Mouse (Mus musculus) adrenal gland, postnatal 10 days (tissue): ENCODE measurements around the gene Ptch2. TPM values are rescaled to one million over a fixed set of nuclear protein-coding genes. Genes with fewer than 3 reads are reported as not detected.

ENCODE experiments used
- DNase-seq: peaks from one replicate; pipeline ENCODE4 v3.0.0; 2021; ENCODE audit warnings: mixed read lengths
- long read RNA-seq, 2 experiments: library from polyadenylated mRNA; stranded (forward); transcript quantifications; one replicate each; pipeline ENCODE4 v2.0.0; 2021
- total RNA-seq, 2 experiments: library from RNA; stranded (reverse); gene quantifications; 2 replicates each; pipeline ENCODE4 v1.2.3; 2021

Ptch2 gene
- 1 to 10 TPM; 5.1 to 7.8 TPM for total RNA-seq
- long read RNA-seq, experiment 1, partial matches to known transcripts: 5 of 5 reads
- long read RNA-seq, experiment 1, other reads (novel, unspliced or antisense): 0 of 5 reads
- long read RNA-seq, experiment 2, full-length matches to known transcripts: 1 of 3 reads
- long read RNA-seq, experiment 2, partial matches to known transcripts: 1 of 3 reads
- long read RNA-seq, experiment 2, other reads (novel, unspliced or antisense): 1 of 3 reads

- peak; percentile 83 for DNase-seq
Measured at GRCm38 (mm10) chr4:117095551-117096452, at the start of gene Ptch2. Gene Ptch2 (plus strand): TSS chr4:117096075.

DNA sequence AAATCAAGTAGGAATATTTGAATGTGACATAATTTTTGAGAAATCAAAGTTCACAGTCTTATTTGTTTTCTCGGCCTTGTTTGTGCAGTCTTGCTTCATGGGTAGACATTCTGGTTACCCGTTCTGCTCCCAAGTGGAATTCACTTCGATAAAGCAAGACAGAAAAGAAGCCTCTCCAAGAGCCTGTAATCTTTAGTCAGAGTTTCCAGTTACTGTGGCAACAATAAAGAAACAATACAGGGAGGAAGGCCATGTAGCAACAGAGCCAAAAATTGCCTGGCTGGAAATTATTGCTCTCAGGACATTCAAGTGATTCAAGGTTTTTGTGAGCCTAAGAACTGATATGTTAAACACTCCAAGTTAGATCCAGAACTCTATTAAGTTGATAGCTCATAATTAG, 47.0 kb upstream of the Ptch2 start:
- DNase-seq: peak; percentile 43

DNA sequence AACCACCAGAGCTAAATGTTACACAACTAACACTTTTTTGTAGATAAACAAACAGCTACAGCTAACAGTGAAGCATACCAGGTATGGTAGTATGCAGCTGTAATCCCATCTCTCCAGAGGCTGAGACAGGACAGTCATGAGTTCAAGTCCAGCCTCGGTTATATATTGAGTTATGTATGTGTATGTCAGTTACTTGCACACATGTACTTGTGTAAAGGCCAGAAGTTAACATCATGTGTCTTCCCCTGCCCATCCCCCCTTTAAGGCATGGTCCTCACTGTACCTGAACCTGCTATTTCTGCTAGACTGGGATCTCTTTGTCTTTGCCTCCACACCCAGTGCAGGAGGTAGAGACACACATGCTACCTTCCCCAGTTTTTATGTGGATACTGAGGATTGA, 46.4 kb upstream of the Ptch2 start:
- no peak for DNase-seq

GRCm38 (mm10) chr4:117052626-117053025, 43.2 kb upstream of the Ptch2 start:
- no peak for DNase-seq

DNA sequence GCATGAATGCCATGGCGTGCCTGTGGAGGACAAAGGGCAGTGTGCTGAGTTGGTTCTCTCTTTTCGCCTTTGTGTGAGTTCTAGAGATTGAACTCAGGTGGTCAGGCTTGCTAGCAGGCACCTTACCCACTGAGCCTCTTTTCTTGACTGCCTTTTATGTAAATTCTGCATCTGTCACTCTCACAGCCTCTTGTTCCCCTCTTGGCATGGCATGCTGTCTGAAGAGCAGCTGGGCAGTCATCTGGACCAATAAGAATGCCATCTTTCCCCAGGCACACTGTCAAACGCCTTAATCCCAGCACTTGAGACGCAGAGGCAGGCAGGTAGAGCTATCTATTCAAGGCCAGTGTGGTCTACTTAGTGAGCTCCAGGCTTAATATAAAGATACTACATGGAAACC, 41.9 kb upstream of the Ptch2 start:
- DNase-seq: no peak

GRCm38 (mm10) chr4:117056102-117056501, 39.8 kb upstream of the Ptch2 start:
- no peak for DNase-seq

DNA sequence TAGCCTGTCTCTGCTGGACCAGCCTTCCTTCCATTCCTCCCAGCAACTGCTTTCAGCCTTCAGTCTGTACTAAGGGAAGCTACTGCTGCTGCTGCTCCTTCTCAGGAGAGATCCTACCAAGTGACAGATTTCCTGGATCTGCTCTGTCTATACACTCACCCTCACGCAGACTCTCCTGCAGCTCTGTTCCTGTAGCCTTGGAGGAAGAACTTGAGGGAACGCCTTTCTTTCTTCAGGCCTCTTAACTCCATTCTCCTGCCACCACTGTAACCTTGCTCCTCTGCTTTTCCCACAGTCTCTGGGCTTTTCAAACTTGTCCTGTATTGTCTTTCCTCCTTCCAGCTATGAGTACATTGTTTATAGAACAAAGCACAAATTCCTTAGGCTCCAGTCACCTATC, 39.4 kb upstream of the Ptch2 start:
- no peak for DNase-seq

GRCm38 (mm10) chr4:117058512-117058911, 37.4 kb upstream of the Ptch2 start:
- DNase-seq: no peak

DNA sequence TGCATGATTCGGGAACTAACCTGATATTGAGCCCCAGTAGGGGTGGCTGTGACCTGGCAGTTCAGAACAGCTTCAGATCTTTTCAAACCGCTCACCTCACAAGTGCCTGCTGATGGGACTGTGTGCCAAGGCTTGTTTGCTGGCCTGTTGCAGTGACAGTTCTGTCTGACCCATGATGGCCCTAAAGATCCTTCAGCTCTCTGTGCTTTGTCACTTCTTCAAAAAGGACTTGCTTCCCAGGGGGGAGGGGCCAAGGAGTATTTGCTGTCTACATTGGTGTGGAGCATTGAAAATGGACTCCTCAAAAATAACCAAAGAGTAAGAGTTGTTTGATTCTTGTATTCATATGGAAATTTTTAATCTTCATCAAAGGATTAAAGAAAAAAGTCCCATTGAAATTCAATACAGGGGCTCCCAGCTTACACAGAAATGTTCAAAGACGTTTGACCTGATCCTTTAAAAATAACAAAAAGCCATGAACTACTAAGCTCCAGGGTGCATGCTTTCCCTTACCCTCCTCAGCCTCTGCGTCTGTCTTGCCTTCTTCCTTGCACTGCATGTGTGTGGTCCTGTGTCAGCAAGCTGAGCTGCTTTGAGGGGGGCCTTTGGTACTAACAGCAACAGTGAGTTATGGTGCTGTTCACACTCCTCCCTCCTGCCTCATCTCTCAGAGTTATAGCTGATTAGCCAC, 33.0 kb upstream of the Ptch2 start:
- DNase-seq: no peak

DNA sequence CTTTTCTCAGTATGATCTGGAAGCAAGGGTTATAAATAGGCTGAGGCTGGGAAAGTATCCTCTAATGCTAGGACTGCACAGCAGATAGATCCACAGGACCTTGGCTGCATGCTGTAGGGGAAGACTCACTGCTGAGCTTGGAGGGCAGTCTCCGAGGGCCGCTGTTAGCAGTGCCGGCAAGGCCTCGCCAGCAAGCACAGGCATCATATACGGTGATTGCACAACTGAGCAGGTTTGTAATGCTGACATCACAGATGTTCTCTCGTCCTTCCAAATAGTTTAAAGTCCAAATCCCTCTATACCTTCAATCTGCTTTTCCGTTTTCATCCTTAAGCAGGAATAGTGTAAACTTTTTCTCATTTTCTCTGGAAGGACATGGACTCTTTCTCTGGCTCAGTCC, 27.8 kb upstream of the Ptch2 start:
- DNase-seq: no peak

DNA sequence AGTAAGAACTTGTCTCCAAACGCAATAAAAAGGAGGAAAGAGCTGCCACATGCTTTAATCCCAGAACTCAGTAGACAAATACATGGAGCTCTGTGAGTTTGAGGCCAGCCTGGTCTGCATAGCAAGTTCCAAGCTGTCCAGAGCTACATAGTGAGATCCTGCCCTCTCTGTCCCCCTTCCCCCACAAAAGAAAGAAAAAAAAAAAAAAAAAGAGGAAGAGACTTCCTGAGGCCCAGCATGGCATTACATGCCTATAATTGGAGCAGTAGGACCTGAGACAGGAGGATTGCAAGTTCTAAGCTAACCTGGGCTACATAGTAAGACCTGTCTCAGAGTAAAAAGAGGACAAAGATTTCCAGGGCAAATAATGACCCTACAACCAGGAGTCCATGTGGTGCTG, 26.2 kb upstream of the Ptch2 start:
- DNase-seq: no peak

GRCm38 (mm10) chr4:117070624-117071023, 25.3 kb upstream of the Ptch2 start:
- no peak for DNase-seq

DNA sequence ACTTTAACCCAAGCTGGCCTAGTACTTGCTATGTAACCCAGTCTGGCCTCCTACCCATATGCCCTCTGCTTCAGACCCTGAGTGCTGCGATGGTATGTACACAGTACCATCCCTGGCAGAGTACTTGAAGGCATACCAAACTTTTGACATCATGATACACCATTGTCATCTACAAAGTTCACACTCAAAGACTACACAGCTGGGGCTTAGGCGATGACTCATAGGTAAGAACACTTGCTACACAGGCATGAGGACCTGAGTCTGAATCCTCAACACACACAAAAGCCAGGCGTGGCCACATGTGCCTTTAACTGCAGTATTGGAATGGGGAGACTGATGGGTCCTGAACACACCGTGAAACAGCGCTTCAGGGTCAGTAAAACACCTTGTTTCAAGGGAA, 24.7 kb upstream of the Ptch2 start:
- DNase-seq: no peak

DNA sequence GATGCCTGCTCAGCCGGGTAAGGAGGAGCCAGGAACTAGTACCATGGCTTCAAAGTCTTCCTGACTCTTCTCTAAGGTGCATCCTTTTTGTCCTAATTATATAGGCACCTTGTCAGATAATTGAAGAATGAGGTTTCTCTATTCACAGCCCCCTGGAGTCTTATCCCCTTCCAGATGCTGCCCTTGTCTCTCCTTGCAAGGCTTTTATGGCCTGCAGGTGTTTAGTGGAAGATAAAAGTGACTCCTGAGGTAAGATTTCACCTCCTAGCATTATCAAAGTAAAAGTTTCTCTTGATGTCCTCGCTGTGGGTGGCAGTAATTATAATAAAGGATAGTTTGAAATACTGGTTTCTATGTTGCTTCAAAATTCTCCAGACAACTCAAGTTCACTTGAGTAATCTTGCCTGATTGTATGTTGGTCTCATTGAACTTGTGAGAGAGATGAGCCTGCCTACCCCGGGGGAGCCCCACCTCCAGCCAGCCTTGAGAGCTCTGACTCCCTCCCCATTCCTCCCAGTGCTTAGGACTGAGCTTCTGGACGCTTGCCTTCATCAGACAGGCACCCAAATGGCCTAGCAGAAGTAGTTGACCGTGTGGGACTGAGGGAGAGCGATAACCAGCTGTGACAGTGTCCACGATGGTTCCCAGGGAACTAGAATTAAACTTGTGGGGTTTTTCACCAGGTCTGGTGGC, 7.8 kb upstream of the Ptch2 start:
- DNase-seq: peak; percentile 43

GRCm38 (mm10) chr4:117090586-117090985, 5.3 kb upstream of the Ptch2 start:
- DNase-seq: no peak

DNA sequence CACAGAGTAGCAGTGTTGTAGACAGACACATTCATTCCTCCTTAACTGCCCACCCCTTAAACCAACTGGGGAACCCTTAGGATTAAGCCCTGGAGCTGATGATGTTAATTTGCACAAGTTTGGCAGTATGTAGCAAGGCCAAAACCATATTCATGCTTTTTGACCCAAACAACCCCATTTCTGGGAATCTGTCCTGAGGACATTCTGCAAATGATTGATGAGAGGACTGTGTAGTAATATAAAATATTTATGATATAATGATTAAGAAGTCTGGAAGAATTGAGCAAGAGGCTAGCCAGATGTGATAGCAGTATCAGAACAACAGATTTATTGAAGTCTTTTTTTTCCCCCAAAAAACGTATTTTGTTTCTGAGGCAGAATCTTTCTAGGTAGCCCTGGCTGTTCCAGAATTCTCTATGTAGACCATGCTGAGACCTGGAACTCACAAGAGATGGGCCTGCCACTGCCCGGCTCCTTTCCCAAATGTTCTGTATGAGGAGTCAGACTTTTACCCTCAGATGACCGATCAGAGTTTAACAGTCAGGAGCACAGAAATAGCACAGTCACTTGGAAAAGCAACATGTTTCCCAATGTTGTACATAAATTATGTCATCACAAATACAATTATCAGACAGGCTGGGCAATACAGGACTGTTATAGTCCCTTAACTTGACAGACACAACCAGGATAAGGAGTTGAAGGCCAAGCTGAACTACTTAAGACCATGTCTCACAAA, 1.1 kb upstream of the Ptch2 start:
- no peak for DNase-seq

GRCm38 (mm10) chr4:117096666-117097065, 791 bp downstream of the Ptch2 start:
- peak; percentile 42 for DNase-seq

DNA sequence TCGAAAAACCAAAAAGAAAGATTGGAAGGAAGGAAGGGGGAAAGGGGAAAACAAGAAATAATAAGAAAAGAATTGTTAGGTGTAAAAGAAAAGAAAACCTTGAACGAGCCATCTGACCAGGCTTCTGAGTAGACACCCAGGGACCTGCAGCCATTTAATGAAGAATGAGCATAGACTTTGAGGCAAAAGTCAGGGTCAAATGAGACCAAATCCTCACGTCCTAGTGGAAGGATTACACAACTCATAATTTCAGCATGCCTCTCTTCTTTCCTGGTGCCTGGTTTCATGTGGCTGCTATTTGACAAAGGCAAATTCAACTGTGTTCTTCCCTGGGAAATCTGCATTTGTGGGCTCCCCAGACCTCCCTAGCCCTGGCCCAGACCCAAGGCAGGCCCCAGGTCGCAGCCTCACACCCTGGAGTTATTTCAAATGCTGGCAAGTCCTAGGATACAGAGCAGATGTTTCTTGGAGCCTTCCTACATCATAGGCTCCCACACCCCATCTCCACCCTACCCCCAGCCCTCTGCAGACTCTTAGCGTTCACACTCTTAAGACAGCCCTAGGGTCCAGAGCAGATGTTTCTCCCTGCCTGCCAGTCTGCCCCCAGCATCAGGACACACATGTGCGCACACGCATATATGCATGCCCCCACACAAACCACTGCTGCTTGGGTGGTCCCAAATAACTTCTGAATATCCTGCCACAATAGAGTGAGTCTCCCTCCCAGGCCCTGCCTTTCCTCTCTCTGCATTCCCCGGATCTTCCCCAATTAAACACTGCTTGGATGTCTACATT, 2.3 kb downstream of the Ptch2 start:
- DNase-seq: no peak

DNA sequence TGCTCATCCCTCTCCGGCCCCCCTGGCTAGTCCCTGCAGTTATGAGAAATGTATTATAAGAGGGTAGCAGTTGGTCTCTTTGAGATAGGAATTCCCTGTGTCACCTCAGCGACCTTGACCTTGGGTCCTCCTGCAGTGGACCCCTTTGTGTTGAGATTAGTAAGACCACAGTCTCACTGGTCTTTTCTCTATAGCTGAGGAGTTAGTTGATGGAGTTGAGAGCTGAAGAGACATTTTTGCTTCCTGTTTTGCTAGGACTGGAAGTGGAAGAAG, 2.8 kb downstream of the Ptch2 start:
- DNase-seq: no peak

DNA sequence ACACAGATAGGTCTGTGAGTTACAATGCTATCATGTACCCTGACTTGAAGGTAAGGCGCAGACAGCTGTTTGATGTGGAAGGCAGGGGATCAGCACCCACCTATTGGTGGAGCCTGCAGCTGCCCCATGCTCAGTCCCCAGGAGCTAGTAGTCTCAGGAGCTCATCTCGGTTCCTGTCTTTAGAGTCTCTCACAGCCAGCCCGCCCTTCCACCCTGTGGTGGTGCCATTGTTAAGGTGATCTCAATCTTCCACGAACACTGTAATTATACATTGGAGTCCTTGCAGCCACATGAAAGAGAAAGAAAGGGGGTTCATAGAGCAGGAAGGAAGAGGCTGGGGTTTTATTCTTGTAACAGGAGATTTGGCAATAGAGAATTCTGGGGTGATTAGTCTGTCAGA, 4.2 kb downstream of the Ptch2 start:
- DNase-seq: no peak

GRCm38 (mm10) chr4:117101218-117101617, 5.3 kb downstream of the Ptch2 start:
- DNase-seq: peak; percentile 50
